Mouse (Mus musculus): ENCODE data around the gene Prl3a1.

DNA sequence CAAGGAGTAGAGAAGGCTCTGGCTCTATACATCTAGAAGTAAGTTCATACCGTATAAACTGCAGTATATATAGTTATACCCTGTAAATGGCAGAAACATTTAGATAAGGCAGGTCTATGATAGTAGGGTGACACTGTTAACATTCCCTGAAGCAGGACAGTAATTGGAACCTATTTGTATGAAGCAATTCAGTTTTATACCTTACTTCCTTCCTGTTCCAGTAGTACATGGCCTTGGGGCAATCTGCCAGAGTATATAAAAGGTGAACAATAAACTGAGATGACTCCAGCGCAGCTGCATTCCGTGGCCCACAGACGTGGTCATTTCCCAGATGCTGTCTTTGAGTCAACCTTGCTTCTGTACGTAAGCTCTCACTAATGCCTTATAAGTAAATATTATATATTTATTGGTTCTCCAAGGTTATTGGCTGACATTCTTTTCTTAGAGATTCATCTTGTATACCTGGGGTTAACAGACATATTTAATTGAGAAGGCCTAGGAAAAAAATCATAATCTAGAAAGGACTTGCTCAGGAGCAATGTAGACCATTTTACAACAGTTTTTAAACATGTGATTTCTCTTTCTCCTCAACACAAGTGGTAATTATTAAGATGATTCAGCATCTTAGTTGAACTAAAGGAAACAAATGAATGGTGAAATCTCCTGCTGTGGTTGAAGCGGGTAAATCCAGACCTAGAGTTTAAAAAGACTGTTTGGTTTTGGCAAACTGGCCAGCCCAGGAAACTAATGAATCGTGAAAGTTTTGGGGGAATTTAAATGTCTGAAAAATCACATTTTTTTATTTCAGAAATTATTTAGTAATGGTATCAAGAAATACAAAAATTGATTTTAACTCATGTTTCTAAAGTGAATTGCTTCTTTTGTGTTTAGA, 53.3 kb downstream of the Prl3a1 start, which contains the start of gene Prl6a1:
- TF ChIP-seq TAL1 (IDR thresholded peaks at IDR 0.05; ENCODE audit: low read length) (no peak), GATA1 (IDR thresholded peaks at IDR 0.05; ENCODE audit: low read length) (no peak)

All from erythroblast, embryonic 14.5 days (primary cell).